Mouse (Mus musculus) stomach, embryonic 14.5 days (tissue): ENCODE data around the gene Lamb2. TPM values are rescaled to one million over a fixed set of nuclear protein-coding genes. Genes with fewer than 3 reads are reported as not detected.

Experiments
- ATAC-seq: fragments of 200-750 bp; cut with Nextera tagmentation; 2 replicates; pipeline ENCODE4 v1.8.0; 2017; ENCODE audit warnings: low read depth, moderate TSS enrichment; ENCODE audit not compliant: insufficient number of reproducible peaks, insufficient read depth, low FRiP score
- H3K27ac ChIP-seq: fragments of 300-500 bp; sonication (generic); 2 replicates; pipeline ENCODE4 v1.5.1; 2014; ENCODE audit warnings: mild to moderate bottlenecking, low read length, moderate library complexity, mixed read lengths
- H3K27me3 ChIP-seq: fragments of 300-500 bp; sonication (generic); 2 replicates; pipeline ENCODE4 v1.6.1; 2014; ENCODE audit warnings: low read length, control low read depth, mixed read lengths; ENCODE audit not compliant: control insufficient read depth, insufficient read depth
- H3K36me3 ChIP-seq: fragments of 300-500 bp; sonication (generic); 2 replicates; pipeline ENCODE4 v1.6.1; 2014; ENCODE audit warnings: mild to moderate bottlenecking, control low read depth, low read length, moderate library complexity, mixed read lengths; ENCODE audit not compliant: control insufficient read depth, insufficient read depth
- H3K4me1 ChIP-seq: fragments of 300-500 bp; sonication (generic); 2 replicates; pipeline ENCODE4 v1.6.1; 2014; ENCODE audit warnings: low read length, control low read depth, mixed read lengths; ENCODE audit not compliant: control insufficient read depth, insufficient read depth
- H3K4me2 ChIP-seq: fragments of 300-500 bp; sonication (generic); replicated peaks from 2 replicates; pipeline ENCODE4 v1.6.1; 2014; ENCODE audit warnings: low read depth, low read length, control low read depth
- H3K4me3 ChIP-seq: fragments of 300-500 bp; sonication (generic); 2 replicates; pipeline ENCODE4 v1.5.1; 2014; ENCODE audit warnings: low read depth, low read length, control low read depth
- H3K9ac ChIP-seq: fragments of 300-500 bp; sonication (generic); replicated peaks from 2 replicates; pipeline ENCODE4 v1.6.1; 2014; ENCODE audit warnings: low read depth, mild to moderate bottlenecking, control low read depth, low read length, moderate library complexity, mixed read lengths
- H3K9me3 ChIP-seq: fragments of 300-500 bp; sonication (generic); 2 replicates; pipeline ENCODE4 v1.6.1; 2016; ENCODE audit warnings: low read depth, low read length, control low read depth; ENCODE audit not compliant: control insufficient read depth
- WGBS: fragments of 180-500 bp; shearing (Covaris S2); extraction: QIAGEN DNeasy Blood & Tissue Kit; methylation state at CpG from one replicate; pipeline ENCODE4 v1.1.7; 2014; 5-methylcytosine and 5-hydroxymethylcytosine counted together
- polyA plus RNA-seq: library from polyadenylated mRNA; unstranded; fragments of >200 nt; fragmentation: Nextera tagmentation; extraction: Ambion mirVana; gene quantifications from 2 replicates; pipeline ENCODE4 v1.2.1, GENCODE M21; 2014

Gene Lamb2
- polyA plus RNA-seq, 1 experiment from 2014 or later: 38.7 TPM

GRCm38 (mm10) chr9:108483051-108483790 is 3.7 kb downstream of the Lamb2 start:
- Histone ChIP-seq H3K27me3 (no peaks in the 10 kb centered on the region), H3K36me3 (peaks cover 60% of the 10 kb centered on the region), H3K9me3 (no peaks in the 10 kb centered on the region), H3K4me1 (peaks cover 14% of the 10 kb centered on the region; the same call in 1 of the 2 replicates), H3K4me3 (no peak overlapping the region), H3K9ac (no peak overlapping the region), H3K27ac (no peak overlapping the region), H3K4me2 (no peak overlapping the region)
- no peak for ATAC-seq
- 95% methylated on average over 18 of the region's 18 CpGs for WGBS

DNA sequence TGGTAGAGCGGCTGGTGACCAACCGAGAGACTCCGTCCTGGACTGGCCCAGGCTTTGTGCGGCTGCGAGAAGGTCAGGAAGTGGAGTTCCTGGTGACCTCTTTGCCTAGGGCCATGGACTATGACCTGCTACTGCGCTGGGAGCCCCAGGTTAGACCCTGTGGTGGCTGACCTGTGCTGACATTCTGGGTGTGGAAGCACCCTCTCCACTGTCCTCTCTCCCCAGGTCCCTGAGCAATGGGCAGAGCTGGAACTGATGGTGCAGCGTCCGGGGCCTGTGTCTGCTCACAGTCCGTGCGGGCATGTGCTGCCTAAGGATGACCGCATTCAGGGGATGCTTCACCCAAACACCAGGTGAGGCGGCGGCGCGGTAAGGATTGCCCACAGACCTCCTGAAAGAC is 4.5 kb downstream of the Lamb2 start:
- WGBS: 92% methylated on average over 15 of the region's 15 CpGs
- Histone ChIP-seq H3K4me1 (peaks cover 13% of the 10 kb centered on the region; the same call in 1 of the 2 replicates), H3K36me3 (peaks cover 68% of the 10 kb centered on the region), H3K4me3 (no peak overlapping the region), H3K4me2 (no peak overlapping the region), H3K9ac (no peak overlapping the region), H3K27ac (no peak overlapping the region), H3K27me3 (no peaks in the 10 kb centered on the region), H3K9me3 (no peaks in the 10 kb centered on the region)
- no peak for ATAC-seq

DNA sequence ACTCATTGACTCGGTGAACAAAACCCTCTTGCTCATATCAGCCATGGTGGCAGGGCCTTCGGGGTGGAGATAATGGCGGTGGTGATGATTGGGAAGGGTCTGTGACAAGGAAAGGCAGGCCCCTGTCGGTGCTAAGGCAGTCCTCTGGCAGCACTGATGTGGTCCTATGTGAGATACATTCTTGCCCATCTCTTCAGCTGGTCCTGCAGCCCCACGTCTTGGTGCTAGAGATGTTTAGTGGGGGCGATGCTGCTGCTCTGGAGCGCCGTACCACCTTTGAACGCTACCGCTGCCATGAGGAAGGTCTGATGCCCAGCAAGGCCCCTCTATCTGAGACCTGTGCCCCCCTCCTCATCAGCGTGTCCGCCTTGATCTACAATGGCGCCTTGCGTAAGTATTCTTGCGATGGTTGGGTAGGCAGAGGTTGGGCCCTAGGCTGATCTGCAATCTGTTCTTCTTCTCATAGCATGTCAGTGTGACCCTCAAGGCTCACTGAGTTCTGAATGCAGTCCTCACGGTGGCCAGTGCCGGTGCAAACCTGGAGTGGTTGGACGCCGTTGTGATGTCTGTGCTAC is 5.9 kb downstream of the Lamb2 start:
- WGBS: 91% methylated on average over 19 of the region's 19 CpGs

DNA sequence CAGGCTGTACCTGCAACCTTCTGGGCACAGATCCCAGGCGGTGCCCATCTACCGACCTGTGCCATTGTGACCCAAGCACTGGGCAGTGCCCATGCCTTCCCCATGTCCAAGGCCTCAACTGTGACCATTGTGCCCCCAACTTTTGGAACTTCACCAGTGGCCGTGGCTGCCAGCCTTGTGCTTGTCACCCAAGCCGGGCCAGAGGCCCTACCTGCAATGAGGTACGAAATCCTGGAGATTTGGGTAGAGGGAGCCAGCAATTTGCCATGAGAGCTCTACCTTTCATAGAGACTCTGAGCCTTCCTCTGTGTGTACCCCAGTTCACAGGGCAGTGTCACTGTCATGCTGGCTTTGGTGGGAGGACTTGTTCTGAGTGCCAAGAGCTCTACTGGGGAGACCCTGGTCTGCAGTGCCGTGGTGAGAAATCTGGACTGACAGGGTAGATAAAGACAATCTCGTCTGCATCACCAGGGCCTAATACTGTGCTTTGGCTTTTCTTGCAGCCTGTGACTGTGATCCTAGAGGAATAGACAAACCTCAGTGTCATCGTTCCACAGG is 7.5 kb downstream of the Lamb2 start:
- ATAC-seq: no peak
- WGBS: 94% methylated on average over 8 of the region's 8 CpGs
- no peak overlapping the region for H3K27ac ChIP-seq
- H3K9me3 ChIP-seq: no peaks in the 10 kb centered on the region
- peaks cover 9% of the 10 kb centered on the region; the same call in 1 of the 2 replicates for H3K4me1 ChIP-seq
- H3K4me3 ChIP-seq: no peak overlapping the region
- no peak overlapping the region for H3K4me2 ChIP-seq
- H3K27me3 ChIP-seq: no peaks in the 10 kb centered on the region
- peaks cover 76% of the 10 kb centered on the region for H3K36me3 ChIP-seq
- no peak overlapping the region for H3K9ac ChIP-seq

More for the DNA sequence above, 5.9 kb downstream of the Lamb2 start:
- ATAC-seq: no peak
- Histone ChIP-seq H3K4me1 (peaks cover 10% of the 10 kb centered on the region; the same call in 1 of the 2 replicates), H3K9me3 (no peaks in the 10 kb centered on the region), H3K4me2 (no peak overlapping the region), H3K27me3 (no peaks in the 10 kb centered on the region), H3K9ac (no peak overlapping the region), H3K36me3 (peaks cover 78% of the 10 kb centered on the region), H3K4me3 (no peak overlapping the region), H3K27ac (no peak overlapping the region)

GRCm38 (mm10) chr9:108488403-108488802 is 8.9 kb downstream of the Lamb2 start:
- WGBS: 93% methylated on average over 17 of the region's 17 CpGs

DNA sequence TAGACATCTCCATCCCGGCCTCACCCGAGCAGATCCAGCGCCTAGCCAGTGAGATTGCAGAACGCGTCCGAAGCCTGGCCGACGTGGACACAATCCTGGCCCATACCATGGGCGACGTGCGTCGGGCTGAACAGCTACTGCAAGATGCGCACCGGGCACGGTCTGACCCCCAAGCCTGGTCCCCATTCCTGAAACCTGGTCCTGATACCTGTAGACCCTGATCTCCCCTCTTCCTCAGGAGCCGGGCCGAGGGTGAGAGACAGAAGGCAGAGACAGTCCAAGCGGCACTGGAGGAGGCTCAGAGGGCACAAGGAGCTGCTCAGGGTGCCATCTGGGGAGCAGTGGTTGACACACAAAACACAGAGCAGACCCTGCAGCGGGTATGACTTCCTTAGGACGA is 9.7 kb downstream of the Lamb2 start:
- Histone ChIP-seq H3K9me3 (no peaks in the 10 kb centered on the region), H3K4me3 (no peak overlapping the region), H3K27ac (no peak overlapping the region), H3K9ac (no peak overlapping the region), H3K4me2 (no peak overlapping the region), H3K36me3 (peaks cover 74% of the 10 kb centered on the region), H3K27me3 (no peaks in the 10 kb centered on the region), H3K4me1 (peaks cover 13% of the 10 kb centered on the region; the same call in 1 of the 2 replicates)
- no peak for ATAC-seq
- WGBS: 96% methylated on average over 20 of the region's 20 CpGs

More at GRCm38 (mm10) chr9:108488403-108488802, 8.9 kb downstream of the Lamb2 start:
- no peaks in the 10 kb centered on the region for H3K9me3 ChIP-seq
- peaks cover 13% of the 10 kb centered on the region; the same call in 1 of the 2 replicates for H3K4me1 ChIP-seq
- no peak overlapping the region for H3K9ac ChIP-seq
- H3K4me2 ChIP-seq: no peak overlapping the region
- peaks cover 74% of the 10 kb centered on the region for H3K36me3 ChIP-seq
- no peaks in the 10 kb centered on the region for H3K27me3 ChIP-seq
- ATAC-seq: no peak
- no peak overlapping the region for H3K4me3 ChIP-seq
- no peak overlapping the region for H3K27ac ChIP-seq

DNA sequence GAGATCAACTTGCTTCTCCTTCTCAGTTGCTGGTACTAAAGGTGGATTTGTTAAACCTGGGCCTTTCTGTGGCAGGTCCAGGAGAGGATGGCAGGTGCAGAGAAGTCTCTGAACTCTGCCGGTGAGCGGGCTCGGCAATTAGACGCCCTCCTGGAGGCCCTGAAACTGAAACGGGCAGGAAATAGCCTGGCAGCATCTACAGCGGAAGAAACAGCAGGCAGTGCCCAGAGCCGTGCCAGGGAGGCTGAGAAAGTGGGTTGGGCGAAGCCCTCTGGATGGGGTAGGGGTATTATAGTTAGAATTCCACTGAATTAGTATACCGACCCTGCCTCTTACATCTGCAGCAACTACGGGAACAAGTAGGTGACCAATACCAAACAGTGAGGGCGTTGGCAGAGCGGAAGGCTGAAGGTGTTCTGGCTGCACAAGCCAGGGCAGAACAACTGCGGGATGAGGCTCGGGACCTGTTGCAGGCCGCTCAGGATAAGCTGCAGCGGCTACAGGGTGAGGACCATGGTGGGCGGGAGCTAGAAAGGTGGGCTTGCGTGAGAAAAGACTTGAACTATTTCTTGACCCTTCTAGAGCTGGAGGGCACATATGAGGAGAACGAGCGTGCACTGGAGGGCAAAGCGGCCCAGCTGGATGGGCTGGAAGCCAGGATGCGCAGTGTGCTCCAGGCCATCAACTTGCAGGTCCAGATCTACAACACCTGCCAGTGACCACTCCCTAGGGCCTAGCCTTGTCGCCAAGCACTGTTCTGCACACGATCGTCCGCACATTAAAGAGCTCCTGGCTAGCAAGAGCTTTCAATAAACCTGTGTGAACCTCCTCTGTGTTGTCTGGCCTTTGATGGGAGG is 10.4 kb downstream of the Lamb2 start:
- Histone ChIP-seq H3K36me3 (peaks cover 75% of the 10 kb centered on the region), H3K27ac (peak overlapping the region; percentile 96), H3K4me2 (peak overlapping the region; percentile 73), H3K9me3 (no peaks in the 10 kb centered on the region), H3K4me3 (peak overlapping the region; percentile 95), H3K9ac (peak overlapping the region; percentile 94; the same call in 1 of the 2 replicates), H3K4me1 (peaks cover 13% of the 10 kb centered on the region; the same call in 1 of the 2 replicates), H3K27me3 (no peaks in the 10 kb centered on the region)
- peak; percentile 11; the same call in 1 of the 2 replicates for ATAC-seq
- 61% methylated on average over 26 of the region's 26 CpGs for WGBS
